Mouse (Mus musculus) 3T3-L1 (cell line): ENCODE results near the gene Bmf.
A peak's percentile ranks its signal among the peaks of the same experiment; 100 is the strongest.

Experiments
- DNase-seq: peaks from one replicate; pipeline ENCODE4 v3.0.0-alpha.2; 2015; ENCODE audit warnings: low read depth, low spot score

Bmf gene

GRCm38 (mm10) chr2:118545242-118546103, 4.0 kb downstream of the Bmf start:
- DNase-seq = peak; percentile 95

GRCm38 (mm10) chr2:118543893-118544799, 5.3 kb downstream of the Bmf start:
- peak; percentile 97 for DNase-seq

GRCm38 (mm10) chr2:118542971-118543573, 6.4 kb downstream of the Bmf start:
- peak; percentile 37 for DNase-seq

- DNase-seq = no peak
Observed at GRCm38 (mm10) chr2:118541716-118542115, 7.8 kb downstream of the Bmf start.

- peak; percentile 94 for DNase-seq
Observed at GRCm38 (mm10) chr2:118540691-118541117, 8.8 kb downstream of the Bmf start.

- no peak for DNase-seq
Observed at GRCm38 (mm10) chr2:118539881-118540516, 9.5 kb downstream of the Bmf start.

GRCm38 (mm10) chr2:118539040-118539439, 10.4 kb downstream of the Bmf start:
- DNase-seq = no peak

GRCm38 (mm10) chr2:118537226-118537625, 12.3 kb downstream of the Bmf start:
- no peak for DNase-seq

- DNase-seq = peak; percentile 70
Observed at GRCm38 (mm10) chr2:118536553-118536952, 12.9 kb downstream of the Bmf start.

GRCm38 (mm10) chr2:118536111-118536510, 13.4 kb downstream of the Bmf start:
- no peak for DNase-seq

GRCm38 (mm10) chr2:118533969-118534368, 15.5 kb downstream of the Bmf start:
- DNase-seq = no peak

GRCm38 (mm10) chr2:118532855-118533675, 16.4 kb downstream of the Bmf start:
- DNase-seq = peak; percentile 89

GRCm38 (mm10) chr2:118532401-118532800, 17.1 kb downstream of the Bmf start:
- DNase-seq = no peak

GRCm38 (mm10) chr2:118529466-118530181, 19.9 kb downstream of the Bmf start:
- peak; percentile 97 for DNase-seq

- DNase-seq = no peak
Observed at GRCm38 (mm10) chr2:118526545-118526944, 22.9 kb downstream of the Bmf start.

GRCm38 (mm10) chr2:118524811-118525210, 24.7 kb downstream of the Bmf start:
- DNase-seq = no peak

- DNase-seq = peak; percentile 60
Observed at GRCm38 (mm10) chr2:118523163-118523730, 26.2 kb downstream of the Bmf start.

- peak; percentile 83 for DNase-seq
Observed at GRCm38 (mm10) chr2:118522265-118522664, 27.2 kb downstream of the Bmf start.
